Mouse (Mus musculus) limb, embryonic 13.5 days (tissue): ENCODE results near the gene Sfxn5. TPM values are rescaled to one million over a fixed set of nuclear protein-coding genes. Genes with fewer than 3 reads are reported as not detected.

Experiments used
- ATAC-seq: fragments of 200-750 bp; cut with Nextera tagmentation; 2 replicates; pipeline ENCODE4 v1.8.0; 2017; ENCODE audit warnings: low read depth, moderate number of reproducible peaks, moderate TSS enrichment; ENCODE audit not compliant: low FRiP score
- H3K27ac ChIP-seq: fragments of 300-500 bp; sonication (generic); 2 replicates; pipeline ENCODE4 v1.5.1; 2015; ENCODE audit warnings: inconsistent platforms, mild to moderate bottlenecking, moderate library complexity
- H3K27me3 ChIP-seq: fragments of 300-500 bp; sonication (generic); 2 replicates; pipeline ENCODE4 v1.6.1; 2015; ENCODE audit warnings: mild to moderate bottlenecking, inconsistent platforms
- H3K36me3 ChIP-seq: fragments of 300-500 bp; sonication (generic); 2 replicates; pipeline ENCODE4 v1.6.1; 2015; ENCODE audit warnings: inconsistent platforms, mild to moderate bottlenecking, moderate library complexity
- H3K4me1 ChIP-seq: fragments of 300-500 bp; sonication (generic); 2 replicates; pipeline ENCODE4 v1.6.1; 2015; ENCODE audit warnings: inconsistent platforms
- H3K4me2 ChIP-seq: fragments of 300-500 bp; sonication (generic); replicated peaks from 2 replicates; pipeline ENCODE4 v1.6.1; 2015; ENCODE audit warnings: inconsistent platforms, mild to moderate bottlenecking, moderate library complexity
- H3K4me3 ChIP-seq: fragments of 300-500 bp; sonication (generic); 2 replicates; pipeline ENCODE4 v1.5.1; 2015; ENCODE audit warnings: moderate library complexity, mild to moderate bottlenecking, inconsistent platforms
- H3K9ac ChIP-seq: fragments of 300-500 bp; sonication (generic); 2 replicates; pipeline ENCODE4 v1.6.1; 2015; ENCODE audit warnings: mild to moderate bottlenecking, inconsistent platforms
- H3K9me3 ChIP-seq: fragments of 300-500 bp; sonication (generic); 2 replicates; pipeline ENCODE4 v1.6.1; 2016; ENCODE audit warnings: inconsistent platforms
- WGBS: fragments of 180-500 bp; shearing (Covaris S2); methylation state at CpG from one replicate; pipeline ENCODE4 v1.1.7; 2015; 5-methylcytosine and 5-hydroxymethylcytosine counted together
- polyA plus RNA-seq: library from polyadenylated mRNA; unstranded; fragments of >200 nt; fragmentation: Nextera tagmentation; extraction: Ambion mirVana; gene quantifications from 2 replicates; pipeline ENCODE4 v1.2.1, GENCODE M21; 2015

Gene Sfxn5
- polyA plus RNA-seq, 1 experiment from 2014 or later, result 10.1 TPM

- H3K27me3 ChIP-seq, result no peaks in the 10 kb centered on the region
- H3K4me1 ChIP-seq, result peaks cover 21% of the 10 kb centered on the region
- 64% methylated on average over 7 of the region's 7 CpGs for WGBS
- no peak overlapping the region for H3K9ac ChIP-seq
- no peak for ATAC-seq
- no peaks in the 10 kb centered on the region for H3K9me3 ChIP-seq
- no peak overlapping the region for H3K27ac ChIP-seq
- H3K36me3 ChIP-seq, result no peaks in the 10 kb centered on the region
- H3K4me3 ChIP-seq, result no peak overlapping the region
- H3K4me2 ChIP-seq, result no peak overlapping the region
Observed at GRCm38 (mm10) chr6:85295384-85296167, 37.6 kb downstream of the Sfxn5 start.

GRCm38 (mm10) chr6:85294004-85294379, 39.2 kb downstream of the Sfxn5 start:
- Histone ChIP-seq H3K4me2 (no peak overlapping the region), H3K9ac (no peak overlapping the region), H3K4me3 (no peak overlapping the region), H3K4me1 (peaks cover 21% of the 10 kb centered on the region), H3K36me3 (no peaks in the 10 kb centered on the region), H3K9me3 (no peaks in the 10 kb centered on the region), H3K27ac (no peak overlapping the region), H3K27me3 (no peaks in the 10 kb centered on the region)
- no peak for ATAC-seq
- WGBS, result 54% methylated on average over 5 of the region's 5 CpGs

- H3K36me3 ChIP-seq, result no peaks in the 10 kb centered on the region
- H3K4me1 ChIP-seq, result peaks cover 21% of the 10 kb centered on the region
- 57% methylated on average over 10 of the region's 10 CpGs for WGBS
- no peaks in the 10 kb centered on the region for H3K9me3 ChIP-seq
- H3K4me3 ChIP-seq, result no peak overlapping the region
- ATAC-seq, result peak; percentile 48; the same call in 1 of the 2 replicates
- H3K27me3 ChIP-seq, result no peaks in the 10 kb centered on the region
- no peak overlapping the region for H3K27ac ChIP-seq
- H3K4me2 ChIP-seq, result no peak overlapping the region
- H3K9ac ChIP-seq, result no peak overlapping the region
Observed at GRCm38 (mm10) chr6:85293255-85294003, 39.8 kb downstream of the Sfxn5 start.

- no peaks in the 10 kb centered on the region for H3K9me3 ChIP-seq
- H3K4me2 ChIP-seq, result no peak overlapping the region
- no peaks in the 10 kb centered on the region for H3K36me3 ChIP-seq
- H3K27me3 ChIP-seq, result no peaks in the 10 kb centered on the region
- no peak overlapping the region for H3K9ac ChIP-seq
- no peak for ATAC-seq
- H3K4me3 ChIP-seq, result no peak overlapping the region
- H3K27ac ChIP-seq, result no peak overlapping the region
- 90% methylated on average over 16 of the region's 16 CpGs for WGBS
- peaks cover 20% of the 10 kb centered on the region for H3K4me1 ChIP-seq
Observed at GRCm38 (mm10) chr6:85290869-85291824, 42.1 kb downstream of the Sfxn5 start.

- H3K27me3 ChIP-seq, result no peaks in the 10 kb centered on the region
- no peaks in the 10 kb centered on the region for H3K36me3 ChIP-seq
- H3K9me3 ChIP-seq, result no peaks in the 10 kb centered on the region
- ATAC-seq, result no peak
- H3K27ac ChIP-seq, result no peak overlapping the region
- no peak overlapping the region for H3K9ac ChIP-seq
- peaks cover 2% of the 10 kb centered on the region; the same call in 1 of the 2 replicates for H3K4me1 ChIP-seq
- WGBS, result 86% methylated on average over 4 of the region's 4 CpGs
- H3K4me3 ChIP-seq, result no peak overlapping the region
- H3K4me2 ChIP-seq, result no peak overlapping the region
Observed at GRCm38 (mm10) chr6:85288193-85288857, 44.9 kb downstream of the Sfxn5 start.

- Histone ChIP-seq H3K4me2 (no peak overlapping the region), H3K4me3 (no peak overlapping the region), H3K27me3 (no peaks in the 10 kb centered on the region), H3K4me1 (no peaks in the 10 kb centered on the region), H3K27ac (no peak overlapping the region), H3K9ac (no peak overlapping the region), H3K36me3 (no peaks in the 10 kb centered on the region), H3K9me3 (no peaks in the 10 kb centered on the region)
- WGBS, result 86% methylated on average over 13 of the region's 13 CpGs
- no peak for ATAC-seq
Observed at GRCm38 (mm10) chr6:85286283-85287047, 46.8 kb downstream of the Sfxn5 start.

- Histone ChIP-seq H3K4me3 (no peak overlapping the region), H3K4me1 (peaks cover 2% of the 10 kb centered on the region; the same call in 1 of the 2 replicates), H3K27me3 (no peaks in the 10 kb centered on the region), H3K27ac (no peak overlapping the region), H3K36me3 (no peaks in the 10 kb centered on the region), H3K9me3 (no peaks in the 10 kb centered on the region), H3K4me2 (no peak overlapping the region), H3K9ac (no peak overlapping the region)
- 85% methylated on average over 14 of the region's 14 CpGs for WGBS
- ATAC-seq, result no peak
Observed at GRCm38 (mm10) chr6:85280871-85281270, 52.4 kb downstream of the Sfxn5 start.

- no peak overlapping the region for H3K27ac ChIP-seq
- 0 out of 2 replicates have a peak, but pooled peaks cover 2% of the 10 kb centered on the region for H3K27me3 ChIP-seq
- no peak overlapping the region for H3K4me2 ChIP-seq
- H3K36me3 ChIP-seq, result no peaks in the 10 kb centered on the region
- H3K4me1 ChIP-seq, result peaks cover 2% of the 10 kb centered on the region; the same call in 1 of the 2 replicates
- no peaks in the 10 kb centered on the region for H3K9me3 ChIP-seq
- no peak for ATAC-seq
- no peak overlapping the region for H3K9ac ChIP-seq
- WGBS, result 67% methylated on average over 8 of the region's 8 CpGs
- H3K4me3 ChIP-seq, result no peak overlapping the region
Observed at GRCm38 (mm10) chr6:85276571-85276970, 56.7 kb downstream of the Sfxn5 start.

- no peak overlapping the region for H3K9ac ChIP-seq
- H3K27me3 ChIP-seq, result 0 out of 2 replicates have a peak, but pooled peaks cover 2% of the 10 kb centered on the region
- no peak for ATAC-seq
- H3K4me2 ChIP-seq, result no peak overlapping the region
- WGBS, result 84% methylated on average over 9 of the region's 9 CpGs
- no peak overlapping the region for H3K4me3 ChIP-seq
- H3K27ac ChIP-seq, result no peak overlapping the region
- no peaks in the 10 kb centered on the region for H3K36me3 ChIP-seq
- H3K9me3 ChIP-seq, result no peaks in the 10 kb centered on the region
- peaks cover 9% of the 10 kb centered on the region for H3K4me1 ChIP-seq
Observed at GRCm38 (mm10) chr6:85272436-85272835, 60.8 kb downstream of the Sfxn5 start.

- Histone ChIP-seq H3K9ac (no peak overlapping the region), H3K9me3 (no peaks in the 10 kb centered on the region), H3K4me2 (no peak overlapping the region), H3K36me3 (no peaks in the 10 kb centered on the region), H3K27me3 (0 out of 2 replicates have a peak, but pooled peaks cover 2% of the 10 kb centered on the region), H3K4me3 (no peak overlapping the region), H3K4me1 (peaks cover 35% of the 10 kb centered on the region), H3K27ac (no peak overlapping the region)
- no peak for ATAC-seq
- WGBS, result 38% methylated on average over 6 of the region's 6 CpGs
Observed at GRCm38 (mm10) chr6:85266060-85266459, 67.2 kb downstream of the Sfxn5 start.
